Mouse (Mus musculus): ENCODE results near the gene Cdc5l. TPM values are rescaled to one million over a fixed set of nuclear protein-coding genes. Genes with fewer than 3 reads are reported as not detected.

Cdc5l gene
- total RNA-seq, 1 experiment from 2014 or later = 149 TPM

GRCm38 (mm10) chr17:45383305-45383704, 50.2 kb downstream of the Cdc5l start:
- no peak for ATAC-seq (replicated peaks; ENCODE audit: insufficient number of reproducible peaks, low FRiP score, low TSS enrichment, poor library complexity, severe bottlenecking)

GRCm38 (mm10) chr17:45379271-45379784, 54.2 kb downstream of the Cdc5l start:
- ATAC-seq (replicated peaks; ENCODE audit: insufficient number of reproducible peaks, low FRiP score, low TSS enrichment, poor library complexity, severe bottlenecking) = no peak

GRCm38 (mm10) chr17:45377323-45377722, 56.2 kb downstream of the Cdc5l start:
- ATAC-seq (replicated peaks; ENCODE audit: insufficient number of reproducible peaks, low FRiP score, low TSS enrichment, poor library complexity, severe bottlenecking) = no peak

- ATAC-seq (replicated peaks; ENCODE audit: insufficient number of reproducible peaks, low FRiP score, low TSS enrichment, poor library complexity, severe bottlenecking) = no peak; the same call in 1 of the 2 replicates
Measured at GRCm38 (mm10) chr17:45373987-45374608, 59.4 kb downstream of the Cdc5l start.

GRCm38 (mm10) chr17:45371042-45371441, 62.5 kb downstream of the Cdc5l start:
- no peak for ATAC-seq (replicated peaks; ENCODE audit: insufficient number of reproducible peaks, low FRiP score, low TSS enrichment, poor library complexity, severe bottlenecking)

GRCm38 (mm10) chr17:45370535-45370934, 63.0 kb downstream of the Cdc5l start:
- ATAC-seq (replicated peaks; ENCODE audit: insufficient number of reproducible peaks, low FRiP score, low TSS enrichment, poor library complexity, severe bottlenecking) = no peak

- ATAC-seq (replicated peaks; ENCODE audit: insufficient number of reproducible peaks, low FRiP score, low TSS enrichment, poor library complexity, severe bottlenecking) = no peak
Measured at GRCm38 (mm10) chr17:45364871-45365270, 68.7 kb downstream of the Cdc5l start.

GRCm38 (mm10) chr17:45360950-45361349, 72.6 kb downstream of the Cdc5l start:
- no peak for ATAC-seq (replicated peaks; ENCODE audit: insufficient number of reproducible peaks, low FRiP score, low TSS enrichment, poor library complexity, severe bottlenecking)

GRCm38 (mm10) chr17:45359443-45359842, 74.1 kb downstream of the Cdc5l start:
- ATAC-seq (replicated peaks; ENCODE audit: insufficient number of reproducible peaks, low FRiP score, low TSS enrichment, poor library complexity, severe bottlenecking) = no peak

GRCm38 (mm10) chr17:45356431-45356830, 77.1 kb downstream of the Cdc5l start:
- no peak for ATAC-seq (replicated peaks; ENCODE audit: insufficient number of reproducible peaks, low FRiP score, low TSS enrichment, poor library complexity, severe bottlenecking)

- ATAC-seq (replicated peaks; ENCODE audit: insufficient number of reproducible peaks, low FRiP score, low TSS enrichment, poor library complexity, severe bottlenecking) = no peak
Measured at GRCm38 (mm10) chr17:45347951-45348350, 85.6 kb downstream of the Cdc5l start.

Other genes starting within 250 kb of the Cdc5l start
- not detected in 3 replicates for gene Spats1, start 41.7 kb upstream of the Cdc5l start, total RNA-seq (2017)
- 3.1 to 5.3 TPM (median 4.3 TPM) in 3 replicates for gene Aars2, start 73.1 kb upstream of the Cdc5l start, total RNA-seq (2017)
- gene Tcte1, start 89.7 kb upstream of the Cdc5l start, total RNA-seq (2017) = not detected in 3 replicates
- 0.10 to 0.32 TPM in 2 of 3 replicates, not detected in the other for gene Tmem151b, start 115.9 kb upstream of the Cdc5l start, total RNA-seq (2017)
- gene Nfkbie, start 122.0 kb upstream of the Cdc5l start, total RNA-seq (2017) = 55.6 to 60.0 TPM (median 55.9 TPM) in 3 replicates
- 26.7 to 47.1 TPM (median 39.0 TPM) in 3 replicates for gene Slc35b2, start 130.1 kb upstream of the Cdc5l start, total RNA-seq (2017)
- 826 to 1,618 TPM (median 1,101 TPM) in 3 replicates for gene Hsp90ab1, start 139.5 kb upstream of the Cdc5l start, total RNA-seq (2017)
- gene Slc29a1, start 165.9 kb upstream of the Cdc5l start, total RNA-seq (2017) = 34.4 to 64.6 TPM (median 37.8 TPM) in 3 replicates
- gene Mymx, start 168.4 kb upstream of the Cdc5l start, total RNA-seq (2017) = not detected in 3 replicates
- gene Capn11, start 225.6 kb upstream of the Cdc5l start, total RNA-seq (2017) = 0.68 TPM in 1 of 3 replicates, not detected in the others